Mouse (Mus musculus) lung, postnatal 14 days (tissue): ENCODE results near the gene Olfr519.

Experiments used
- DNase-seq: peaks from one replicate; pipeline ENCODE4 v3.0.0; 2021

Olfr519 gene

GRCm38 (mm10) chr7:108894320-108894719 lies at the start of gene Olfr519:
Olfr519 (minus strand) TSS chr7:108894420.
- DNase-seq = no peak

GRCm38 (mm10) chr7:108944002-108944401 lies 49.8 kb upstream of the Olfr519 start:
- DNase-seq = peak; percentile 26

- no peak for DNase-seq
These were observed 47.2 kb upstream of the Olfr519 start for GRCm38 (mm10) chr7:108941466-108941865.

- DNase-seq = no peak
These were observed 42.4 kb upstream of the Olfr519 start for GRCm38 (mm10) chr7:108936591-108936990.

GRCm38 (mm10) chr7:108935411-108935810 lies 41.2 kb upstream of the Olfr519 start:
- DNase-seq = no peak

- DNase-seq = no peak
These were observed 40.6 kb upstream of the Olfr519 start for GRCm38 (mm10) chr7:108934836-108935235.

GRCm38 (mm10) chr7:108933794-108934731 lies 39.8 kb upstream of the Olfr519 start, which contains the start of gene Eif3f:
Eif3f (plus strand) TSS chr7:108934417.
- peak; percentile 94 for DNase-seq

GRCm38 (mm10) chr7:108929726-108930393 lies 35.6 kb upstream of the Olfr519 start, which contains the start of gene Nlrp10:
Nlrp10 (minus strand) TSS chr7:108930178.
- DNase-seq = no peak

GRCm38 (mm10) chr7:108928280-108929188 lies 34.3 kb upstream of the Olfr519 start:
- no peak for DNase-seq

GRCm38 (mm10) chr7:108927043-108927442 lies 32.8 kb upstream of the Olfr519 start:
- no peak for DNase-seq

- DNase-seq = no peak
These were observed 9.7 kb upstream of the Olfr519 start for GRCm38 (mm10) chr7:108903969-108904368.

- DNase-seq = no peak
These were observed 9.3 kb downstream of the Olfr519 start, which contains the start of gene Olfr518 for GRCm38 (mm10) chr7:108884906-108885305. Olfr518 (minus strand) TSS chr7:108885006.

GRCm38 (mm10) chr7:108872279-108872678 lies 21.9 kb downstream of the Olfr519 start, which contains the start of gene Olfr517:
Olfr517 (minus strand) TSS chr7:108872379.
- DNase-seq = no peak

GRCm38 (mm10) chr7:108850429-108850828 lies 43.8 kb downstream of the Olfr519 start, which contains the start of gene Olfr516:
Olfr516 (minus strand) TSS chr7:108850529.
- no peak for DNase-seq
